Mouse (Mus musculus) embryonic facial prominence, embryonic 14.5 days (tissue): ENCODE results near the gene B4galnt1. TPM values are rescaled to one million over a fixed set of nuclear protein-coding genes. Genes with fewer than 3 reads are reported as not detected.

Experiments used
- ATAC-seq: fragments of 200-750 bp; cut with Nextera tagmentation; 2 replicates; pipeline ENCODE4 v1.8.0; 2017; ENCODE audit warnings: low read depth, moderate number of reproducible peaks, moderate TSS enrichment
- DNase-seq: peaks from one replicate; pipeline ENCODE4 v3.0.0-alpha.2; 2015; ENCODE audit warnings: low spot score
- H3K27ac ChIP-seq: fragments of 300-500 bp; sonication (generic); replicated peaks from 2 replicates; pipeline ENCODE4 v1.5.1; 2014; ENCODE audit warnings: low read depth, mild to moderate bottlenecking, low read length, moderate library complexity
- H3K27me3 ChIP-seq: fragments of 300-500 bp; sonication (generic); replicated peaks from 2 replicates; pipeline ENCODE4 v1.6.1; 2014; ENCODE audit warnings: low read length; ENCODE audit not compliant: control insufficient read depth, insufficient read depth
- H3K36me3 ChIP-seq: fragments of 300-500 bp; sonication (generic); 2 replicates; pipeline ENCODE4 v1.6.1; 2014; ENCODE audit warnings: low read length, mixed read lengths; ENCODE audit not compliant: control insufficient read depth, insufficient read depth
- H3K4me1 ChIP-seq: fragments of 300-500 bp; sonication (generic); 2 replicates; pipeline ENCODE4 v1.6.1; 2014; ENCODE audit warnings: antibody characterized with exemption, low read length; ENCODE audit not compliant: control insufficient read depth, insufficient read depth
- H3K4me2 ChIP-seq: fragments of 300-500 bp; sonication (generic); 2 replicates; pipeline ENCODE4 v1.6.1; 2014; ENCODE audit warnings: low read depth, mild to moderate bottlenecking, low read length, moderate library complexity, mixed read lengths
- H3K4me3 ChIP-seq: fragments of 300-500 bp; sonication (generic); 2 replicates; pipeline ENCODE4 v1.5.1; 2014; ENCODE audit warnings: low read depth, mild to moderate bottlenecking, low read length
- H3K9ac ChIP-seq: fragments of 300-500 bp; sonication (generic); 2 replicates; pipeline ENCODE4 v1.6.1; 2014; ENCODE audit warnings: low read depth, mild to moderate bottlenecking, low read length, moderate library complexity, mixed read lengths
- H3K9me3 ChIP-seq: fragments of 300-500 bp; sonication (generic); 2 replicates; pipeline ENCODE4 v1.6.1; 2016; ENCODE audit warnings: low read length; ENCODE audit not compliant: control insufficient read depth
- WGBS: fragments of 180-500 bp; shearing (Covaris S2); extraction: QIAGEN DNeasy Blood & Tissue Kit; methylation state at CpG from one replicate; pipeline ENCODE4 v1.1.7; 2014; 5-methylcytosine and 5-hydroxymethylcytosine counted together
- polyA plus RNA-seq: library from polyadenylated mRNA; unstranded; fragments of >200 nt; fragmentation: Nextera tagmentation; extraction: Ambion mirVana; gene quantifications from 2 replicates; pipeline ENCODE4 v1.2.1, GENCODE M21; 2014

B4galnt1 gene
- polyA plus RNA-seq, 1 experiment from 2014 or later, result 9.8 TPM

- Histone ChIP-seq H3K9me3 (no peaks in the 10 kb centered on the region), H3K9ac (no peak overlapping the region), H3K27me3 (no peaks in the 10 kb centered on the region), H3K27ac (no peak overlapping the region), H3K4me3 (no peak overlapping the region), H3K4me2 (no peak overlapping the region), H3K4me1 (no peaks in the 10 kb centered on the region), H3K36me3 (no peaks in the 10 kb centered on the region)
- DNase-seq, result no peak
- no peak for ATAC-seq
- WGBS, result 88% methylated on average over 3 of the region's 3 CpGs
Measured at GRCm38 (mm10) chr10:127137896-127138295, 27.1 kb upstream of the B4galnt1 start.

DNA sequence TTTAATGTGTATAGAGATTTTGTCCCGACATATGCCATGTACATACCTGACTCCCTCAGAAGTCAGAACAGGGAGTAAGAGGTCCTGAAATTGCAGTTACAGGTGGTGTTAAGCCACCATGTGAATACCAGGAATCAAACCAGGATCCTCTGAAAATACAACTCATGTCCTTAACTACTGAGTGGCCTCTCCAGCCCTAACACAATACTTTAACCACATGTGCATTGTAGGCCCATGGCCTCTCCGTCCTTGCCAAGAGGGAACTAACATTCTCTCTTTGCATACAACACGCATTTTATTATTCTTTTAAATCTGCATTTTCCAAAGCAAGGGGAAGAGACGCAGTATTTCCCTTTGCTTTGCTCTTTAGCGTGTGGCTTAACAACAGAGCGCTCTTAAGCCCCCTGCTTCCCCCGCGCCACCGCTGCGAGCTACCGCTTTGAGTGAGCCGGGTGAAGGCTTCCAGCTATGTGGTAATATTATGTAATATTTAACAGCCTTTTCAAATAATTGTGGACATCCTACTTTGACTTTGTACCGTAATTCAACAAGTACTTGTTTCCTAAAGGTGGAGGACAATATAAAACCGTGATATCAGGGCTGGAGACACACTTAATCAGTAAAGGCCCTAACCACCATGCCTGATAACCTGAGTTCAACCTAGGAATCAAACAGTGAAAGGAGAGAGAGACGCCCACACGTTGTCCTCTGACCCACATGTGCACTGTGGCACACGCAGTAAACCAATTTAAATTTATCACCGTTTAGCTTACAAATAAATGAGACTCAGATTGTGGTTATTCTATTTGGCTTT is 26.5 kb upstream of the B4galnt1 start:
- no peaks in the 10 kb centered on the region for H3K9me3 ChIP-seq
- ATAC-seq (no peak), DNase-seq (no peak)
- H3K4me3 ChIP-seq, result no peak overlapping the region
- H3K9ac ChIP-seq, result no peak overlapping the region
- WGBS, result 85% methylated on average over 18 of the region's 18 CpGs
- H3K27ac ChIP-seq, result no peak overlapping the region
- H3K4me2 ChIP-seq, result no peak overlapping the region
- H3K36me3 ChIP-seq, result no peaks in the 10 kb centered on the region
- H3K27me3 ChIP-seq, result no peaks in the 10 kb centered on the region
- H3K4me1 ChIP-seq, result no peaks in the 10 kb centered on the region

DNA sequence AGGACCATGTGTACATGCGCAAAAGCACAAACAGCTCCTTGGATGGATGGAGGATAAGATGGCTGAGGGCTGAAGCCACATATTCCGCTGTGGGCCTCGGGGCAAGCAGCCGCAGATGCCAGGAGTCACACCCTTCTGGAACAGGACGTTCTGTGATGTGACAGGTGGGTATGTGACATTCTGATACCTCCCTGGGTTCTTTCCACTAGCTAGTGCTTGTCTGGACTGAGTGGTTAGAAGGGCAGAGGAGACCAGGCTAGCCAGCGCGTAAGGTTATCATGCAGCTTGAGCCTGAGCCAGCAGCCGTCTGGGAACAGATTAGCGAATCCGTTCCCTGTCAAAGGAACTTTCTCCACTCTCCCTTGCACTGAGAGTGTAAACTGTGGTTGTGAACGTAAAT is 24.1 kb upstream of the B4galnt1 start:
- 77% methylated on average over 11 of the region's 11 CpGs for WGBS
- H3K9me3 ChIP-seq, result no peaks in the 10 kb centered on the region
- H3K9ac ChIP-seq, result no peak overlapping the region
- ATAC-seq (no peak), DNase-seq (no peak)
- H3K4me1 ChIP-seq, result no peaks in the 10 kb centered on the region
- H3K4me3 ChIP-seq, result no peak overlapping the region
- no peaks in the 10 kb centered on the region for H3K36me3 ChIP-seq
- no peaks in the 10 kb centered on the region for H3K27me3 ChIP-seq
- no peak overlapping the region for H3K4me2 ChIP-seq
- no peak overlapping the region for H3K27ac ChIP-seq

GRCm38 (mm10) chr10:127141500-127141899 is 23.5 kb upstream of the B4galnt1 start:
- Histone ChIP-seq H3K9me3 (no peaks in the 10 kb centered on the region), H3K27ac (no peak overlapping the region), H3K4me1 (no peaks in the 10 kb centered on the region), H3K36me3 (no peaks in the 10 kb centered on the region), H3K9ac (no peak overlapping the region), H3K4me2 (no peak overlapping the region), H3K27me3 (no peaks in the 10 kb centered on the region), H3K4me3 (no peak overlapping the region)
- no peak for ATAC-seq
- 75% methylated on average over 8 of the region's 8 CpGs for WGBS
- DNase-seq, result no peak

- H3K27ac ChIP-seq, result no peak overlapping the region
- WGBS, result 76% methylated on average over 8 of the region's 8 CpGs
- H3K9ac ChIP-seq, result no peak overlapping the region
- ATAC-seq (no peak), DNase-seq (no peak)
- H3K4me3 ChIP-seq, result no peak overlapping the region
- no peak overlapping the region for H3K4me2 ChIP-seq
- H3K9me3 ChIP-seq, result no peaks in the 10 kb centered on the region
- no peaks in the 10 kb centered on the region for H3K4me1 ChIP-seq
- no peaks in the 10 kb centered on the region for H3K36me3 ChIP-seq
- H3K27me3 ChIP-seq, result no peaks in the 10 kb centered on the region
Measured at GRCm38 (mm10) chr10:127143228-127143627, 21.8 kb upstream of the B4galnt1 start.

GRCm38 (mm10) chr10:127144536-127144935 is 20.5 kb upstream of the B4galnt1 start:
- Histone ChIP-seq H3K9me3 (no peaks in the 10 kb centered on the region), H3K27ac (no peak overlapping the region), H3K4me2 (no peak overlapping the region), H3K4me3 (no peak overlapping the region), H3K36me3 (no peaks in the 10 kb centered on the region), H3K27me3 (no peaks in the 10 kb centered on the region), H3K4me1 (no peaks in the 10 kb centered on the region), H3K9ac (no peak overlapping the region)
- DNase-seq (no peak), ATAC-seq (no peak)
- 89% methylated on average over 7 of the region's 7 CpGs for WGBS

DNA sequence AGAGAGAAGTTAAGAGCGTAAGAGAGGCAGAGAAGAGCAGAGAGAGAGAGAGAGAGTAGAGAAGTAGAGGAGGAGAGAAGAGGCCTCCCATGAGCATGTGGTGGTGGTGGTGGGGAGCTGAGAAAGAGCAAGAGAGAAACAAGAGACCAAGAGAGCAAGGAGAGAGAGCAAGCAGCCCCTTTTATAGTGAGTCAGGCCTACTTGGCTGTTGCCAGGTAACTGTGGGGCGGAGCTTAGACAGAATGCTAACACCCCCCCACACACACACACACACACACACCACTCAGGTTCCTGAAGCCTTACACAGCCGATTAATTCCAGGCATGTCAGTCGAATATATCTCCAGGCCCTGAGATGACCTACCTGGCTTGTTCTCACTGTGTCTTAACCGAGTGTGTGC is 19.7 kb upstream of the B4galnt1 start:
- 68% methylated on average over 5 of the region's 5 CpGs for WGBS
- ATAC-seq, result no peak

DNA sequence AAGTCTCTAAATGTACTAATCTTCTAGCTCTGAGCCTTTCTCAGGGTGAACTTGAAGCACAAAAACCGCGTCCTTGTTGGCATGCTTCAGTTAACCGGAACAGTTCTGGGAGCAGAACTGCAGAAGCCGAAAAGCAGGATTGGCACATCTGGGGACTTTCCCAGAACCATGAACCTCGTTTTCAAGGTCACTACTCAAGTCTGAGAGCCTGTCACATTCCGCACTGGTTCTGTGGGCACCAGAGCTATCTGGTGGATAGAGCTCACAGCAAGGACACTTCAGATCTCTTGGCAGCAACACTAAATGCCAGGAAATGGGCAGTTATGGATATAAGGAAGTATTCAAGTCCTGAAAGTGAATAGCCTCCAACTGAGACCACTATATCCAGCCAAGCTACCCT is 17.9 kb upstream of the B4galnt1 start:
- no peaks in the 10 kb centered on the region for H3K27me3 ChIP-seq
- H3K36me3 ChIP-seq, result no peaks in the 10 kb centered on the region
- no peak overlapping the region for H3K4me3 ChIP-seq
- DNase-seq, result no peak
- no peaks in the 10 kb centered on the region for H3K4me1 ChIP-seq
- WGBS, result 82% methylated on average over 6 of the region's 6 CpGs
- no peak overlapping the region for H3K9ac ChIP-seq
- no peak overlapping the region for H3K4me2 ChIP-seq
- no peak for ATAC-seq
- no peaks in the 10 kb centered on the region for H3K9me3 ChIP-seq
- no peak overlapping the region for H3K27ac ChIP-seq

More for the DNA sequence above, 19.7 kb upstream of the B4galnt1 start:
- H3K27ac ChIP-seq, result no peak overlapping the region
- no peaks in the 10 kb centered on the region for H3K36me3 ChIP-seq
- H3K4me1 ChIP-seq, result no peaks in the 10 kb centered on the region
- H3K9me3 ChIP-seq, result no peaks in the 10 kb centered on the region
- H3K4me3 ChIP-seq, result no peak overlapping the region
- no peak for DNase-seq
- no peak overlapping the region for H3K9ac ChIP-seq
- no peak overlapping the region for H3K4me2 ChIP-seq
- H3K27me3 ChIP-seq, result no peaks in the 10 kb centered on the region

GRCm38 (mm10) chr10:127150471-127150872 is 14.6 kb upstream of the B4galnt1 start:
- no peak overlapping the region for H3K27ac ChIP-seq
- DNase-seq, result no peak
- no peak overlapping the region for H3K9ac ChIP-seq
- no peak overlapping the region for H3K4me2 ChIP-seq
- 84% methylated on average over 4 of the region's 4 CpGs for WGBS
- H3K27me3 ChIP-seq, result no peaks in the 10 kb centered on the region
- H3K4me1 ChIP-seq, result no peaks in the 10 kb centered on the region
- no peaks in the 10 kb centered on the region for H3K9me3 ChIP-seq
- no peak for ATAC-seq
- no peak overlapping the region for H3K4me3 ChIP-seq
- H3K36me3 ChIP-seq, result no peaks in the 10 kb centered on the region
